Mouse (Mus musculus): ENCODE measurements at regions not wholly inside any gene's neighbourhood (a gene's known extent, or its start where the extent isn't known, plus 50 kb on each side); places are given as distances from the start of the nearest gene placed in this dataset.

GRCm38 (mm10) chr13:116759912-116760311, 265.4 kb downstream of the Parp8 start:
- no peak for TF ChIP-seq CTCF (conservative IDR thresholded peaks at IDR 0.05 in 1 of 2, IDR thresholded peaks at IDR 0.05 in 1 of 2; ENCODE audit: low read depth in 2 of 2, low read length in 2 of 2)
- no peak for TF ChIP-seq ZKSCAN1 (IDR thresholded peaks at IDR 0.05; ENCODE audit: borderline replicate concordance, low read depth, low read length)
- TF ChIP-seq ZC3H11A (IDR thresholded peaks at IDR 0.05; ENCODE audit: low read depth, low read length), result no peak
- TF ChIP-seq POLR2A (IDR thresholded peaks at IDR 0.05; ENCODE audit: low read depth, low read length), result no peak
- no peak for TF ChIP-seq RCOR1 (conservative IDR thresholded peaks at IDR 0.05; ENCODE audit: low read depth, low read length)
- no peak for TF ChIP-seq BHLHE40 (IDR thresholded peaks at IDR 0.05; ENCODE audit: low read depth, low read length)
- no peak for TF ChIP-seq HCFC1 (IDR thresholded peaks at IDR 0.05; ENCODE audit: low read depth, low read length)
- no peak for TF ChIP-seq MEF2A (IDR thresholded peaks at IDR 0.05; ENCODE audit: borderline replicate concordance, low read depth, low read length)
- no peak for TF ChIP-seq CHD2 (IDR thresholded peaks at IDR 0.05; ENCODE audit: low read length)
- TF ChIP-seq EP300 (IDR thresholded peaks at IDR 0.05; ENCODE audit: low read length), result no peak
- no peak for TF ChIP-seq NELFE (IDR thresholded peaks at IDR 0.05; ENCODE audit: low read depth, low read length)

All from CH12.LX (cell line).